Mouse (Mus musculus): ENCODE measurements at regions not wholly inside any gene's neighbourhood (a gene's known extent, or its start where the extent isn't known, plus 50 kb on each side); places are given as distances from the start of the nearest gene placed in this dataset.
"Not testable (repeated sequence)": the region's sequence is repeated elsewhere in the genome, so short reads cannot be mapped to it uniquely, and the experiment has no call there.

GRCm38 (mm10) chr12:80055894-80056293, 56.9 kb downstream of the Zfp36l1 start:
- not testable (repeated sequence) for H3K9me3 ChIP-seq (ENCODE audit: control insufficient read depth, low read length); H3K36me3 ChIP-seq (ENCODE audit: control insufficient read depth, insufficient read depth, low read length); H3K4me3 ChIP-seq (ENCODE audit: low read depth, low read length); H3K27me3 ChIP-seq (ENCODE audit: control insufficient read depth, insufficient read depth, low read length); H3K27ac ChIP-seq (ENCODE audit: low read depth, low read length); DNase-seq (ENCODE audit: low spot score, missing footprints); H3K9ac ChIP-seq (ENCODE audit: low read length); H3K4me2 ChIP-seq; ATAC-seq (ENCODE audit: low FRiP score)
- WGBS = 93% methylated on average over 1 of the region's 1 CpGs
- H3K4me1 ChIP-seq (ENCODE audit: control insufficient read depth, insufficient read depth, low read length) = peaks cover 15% of the 10 kb centered on the region

- Histone ChIP-seq H3K4me2 (no peak overlapping the region), H3K4me1 (ENCODE audit: control insufficient read depth, insufficient read depth, low read length) (peaks cover 10% of the 10 kb centered on the region), H3K9ac (ENCODE audit: low read length) (no peak overlapping the region), H3K9me3 (ENCODE audit: control insufficient read depth, low read length) (no peaks in the 10 kb centered on the region), H3K27me3 (ENCODE audit: control insufficient read depth, insufficient read depth, low read length) (no peaks in the 10 kb centered on the region), H3K36me3 (ENCODE audit: control insufficient read depth, insufficient read depth, low read length) (no peaks in the 10 kb centered on the region), H3K4me3 (ENCODE audit: low read depth, low read length) (no peak overlapping the region), H3K27ac (ENCODE audit: low read depth, low read length) (no peak overlapping the region)
- DNase-seq (ENCODE audit: low spot score, missing footprints) (no peak), ATAC-seq (ENCODE audit: low FRiP score) (no peak)
- whole genome bisulfite sequencing = 44% methylated on average over 2 of the region's 2 CpGs
Measured at GRCm38 (mm10) chr12:80055394-80055793, 57.4 kb downstream of the Zfp36l1 start.

- no peaks in the 10 kb centered on the region for H3K9me3 ChIP-seq (ENCODE audit: control insufficient read depth, low read length)
- ATAC-seq (ENCODE audit: low FRiP score) = no peak
- H3K4me1 ChIP-seq (ENCODE audit: control insufficient read depth, insufficient read depth, low read length) = 0 out of 2 replicates have a peak, but pooled peaks cover 2% of the 10 kb centered on the region
- 88% methylated on average over 3 of the region's 3 CpGs for WGBS
- no peak overlapping the region for H3K27ac ChIP-seq (ENCODE audit: low read depth, low read length)
- H3K36me3 ChIP-seq (ENCODE audit: control insufficient read depth, insufficient read depth, low read length) = no peaks in the 10 kb centered on the region
- no peak overlapping the region for H3K4me2 ChIP-seq
- DNase-seq (ENCODE audit: low spot score, missing footprints) = no peak
- H3K4me3 ChIP-seq (ENCODE audit: low read depth, low read length) = no peak overlapping the region
- no peak overlapping the region for H3K9ac ChIP-seq (ENCODE audit: low read length)
- no peaks in the 10 kb centered on the region for H3K27me3 ChIP-seq (ENCODE audit: control insufficient read depth, insufficient read depth, low read length)
Measured at GRCm38 (mm10) chr12:80054655-80055037, 58.2 kb downstream of the Zfp36l1 start.

- Histone ChIP-seq H3K4me2 (no peak overlapping the region), H3K9ac (ENCODE audit: low read length) (no peak overlapping the region), H3K36me3 (ENCODE audit: control insufficient read depth, insufficient read depth, low read length) (no peaks in the 10 kb centered on the region), H3K4me1 (ENCODE audit: control insufficient read depth, insufficient read depth, low read length) (no peaks in the 10 kb centered on the region), H3K27ac (ENCODE audit: low read depth, low read length) (no peak overlapping the region), H3K9me3 (ENCODE audit: control insufficient read depth, low read length) (no peaks in the 10 kb centered on the region), H3K27me3 (ENCODE audit: control insufficient read depth, insufficient read depth, low read length) (no peaks in the 10 kb centered on the region), H3K4me3 (ENCODE audit: low read depth, low read length) (no peak overlapping the region)
- 85% methylated on average over 9 of the region's 9 CpGs for WGBS
- ATAC-seq (ENCODE audit: low FRiP score) (no peak), DNase-seq (ENCODE audit: low spot score, missing footprints) (no peak)
Measured at GRCm38 (mm10) chr12:80053902-80054654, 58.7 kb downstream of the Zfp36l1 start.

- 83% methylated on average over 4 of the region's 4 CpGs for WGBS
- H3K4me1 ChIP-seq (ENCODE audit: control insufficient read depth, insufficient read depth, low read length) = no peaks in the 10 kb centered on the region
- no peak overlapping the region for H3K4me3 ChIP-seq (ENCODE audit: low read depth, low read length)
- no peak for DNase-seq (ENCODE audit: low spot score, missing footprints)
- no peaks in the 10 kb centered on the region for H3K36me3 ChIP-seq (ENCODE audit: control insufficient read depth, insufficient read depth, low read length)
- H3K27me3 ChIP-seq (ENCODE audit: control insufficient read depth, insufficient read depth, low read length) = no peaks in the 10 kb centered on the region
- H3K4me2 ChIP-seq = no peak overlapping the region
- H3K9me3 ChIP-seq (ENCODE audit: control insufficient read depth, low read length) = no peaks in the 10 kb centered on the region
- no peak overlapping the region for H3K27ac ChIP-seq (ENCODE audit: low read depth, low read length)
- H3K9ac ChIP-seq (ENCODE audit: low read length) = no peak overlapping the region
- ATAC-seq (ENCODE audit: low FRiP score) = no peak
Measured at GRCm38 (mm10) chr12:80048215-80048979, 64.4 kb downstream of the Zfp36l1 start.

- no peak overlapping the region for H3K27ac ChIP-seq (ENCODE audit: low read depth, low read length)
- no peaks in the 10 kb centered on the region for H3K9me3 ChIP-seq (ENCODE audit: control insufficient read depth, low read length)
- DNase-seq (ENCODE audit: low spot score, missing footprints) = no peak
- H3K4me3 ChIP-seq (ENCODE audit: low read depth, low read length) = no peak overlapping the region
- H3K4me2 ChIP-seq = no peak overlapping the region
- no peaks in the 10 kb centered on the region for H3K36me3 ChIP-seq (ENCODE audit: control insufficient read depth, insufficient read depth, low read length)
- H3K27me3 ChIP-seq (ENCODE audit: control insufficient read depth, insufficient read depth, low read length) = no peaks in the 10 kb centered on the region
- ATAC-seq (ENCODE audit: low FRiP score) = no peak
- WGBS = 69% methylated on average over 6 of the region's 6 CpGs
- H3K9ac ChIP-seq (ENCODE audit: low read length) = no peak overlapping the region
- no peaks in the 10 kb centered on the region for H3K4me1 ChIP-seq (ENCODE audit: control insufficient read depth, insufficient read depth, low read length)
Measured at GRCm38 (mm10) chr12:80046625-80047303, 66.0 kb downstream of the Zfp36l1 start.

- Histone ChIP-seq H3K4me3 (ENCODE audit: low read depth, low read length) (no peak overlapping the region), H3K36me3 (ENCODE audit: control insufficient read depth, insufficient read depth, low read length) (no peaks in the 10 kb centered on the region), H3K27me3 (ENCODE audit: control insufficient read depth, insufficient read depth, low read length) (no peaks in the 10 kb centered on the region), H3K4me1 (ENCODE audit: control insufficient read depth, insufficient read depth, low read length) (no peaks in the 10 kb centered on the region), H3K4me2 (no peak overlapping the region), H3K9ac (ENCODE audit: low read length) (no peak overlapping the region), H3K9me3 (ENCODE audit: control insufficient read depth, low read length) (no peaks in the 10 kb centered on the region), H3K27ac (ENCODE audit: low read depth, low read length) (no peak overlapping the region)
- DNase-seq (ENCODE audit: low spot score, missing footprints) (no peak), ATAC-seq (ENCODE audit: low FRiP score) (no peak)
- 88% methylated on average over 11 of the region's 11 CpGs for WGBS
Measured at GRCm38 (mm10) chr12:80041510-80042324, 71.1 kb downstream of the Zfp36l1 start.

- H3K27me3 ChIP-seq (ENCODE audit: control insufficient read depth, insufficient read depth, low read length) = no peaks in the 10 kb centered on the region
- no peak for DNase-seq (ENCODE audit: low spot score, missing footprints)
Measured at GRCm38 (mm10) chr12:80041012-80041411, 71.8 kb downstream of the Zfp36l1 start.

More at GRCm38 (mm10) chr12:80041012-80041411, 71.8 kb downstream of the Zfp36l1 start:
- ATAC-seq (ENCODE audit: low FRiP score) = no peak
- Histone ChIP-seq H3K4me1 (ENCODE audit: control insufficient read depth, insufficient read depth, low read length) (no peaks in the 10 kb centered on the region), H3K36me3 (ENCODE audit: control insufficient read depth, insufficient read depth, low read length) (no peaks in the 10 kb centered on the region), H3K9me3 (ENCODE audit: control insufficient read depth, low read length) (no peaks in the 10 kb centered on the region), H3K4me3 (ENCODE audit: low read depth, low read length) (no peak overlapping the region), H3K27ac (ENCODE audit: low read depth, low read length) (no peak overlapping the region), H3K4me2 (no peak overlapping the region), H3K9ac (ENCODE audit: low read length) (no peak overlapping the region)
- WGBS = 92% methylated on average over 6 of the region's 6 CpGs
